ENCODE assay signal across 9 mouse cellular contexts in genomic region chr5:144734949-144735348, GRCm38 (mm10). TPM values are rescaled to one million over a fixed set of nuclear protein-coding genes. Genes with fewer than 3 reads are reported as not detected.
DNase-seq lines count a peak whose midpoint lies in the region; ATAC-seq and TF ChIP-seq lines count a peak whose summit lies in the region.
"Had no signal": no experiment of that assay in that cellular context is flagged by ENCODE, and none has a peak within 500 bp of the region (broad histone marks: within the 10 kb centered on the region; RNA-seq: fewer than 3 reads in every experiment).

No protein-coding gene starts in this region.

- H3K9me3 ChIP-seq in lung, embryonic 14.5 days (ENCODE audit: low read depth, low read length) = no peaks in the 10 kb centered on the region

- no peak overlapping the region for H3K27ac ChIP-seq in lung, embryonic 14.5 days (ENCODE audit: low read depth)
- no peak overlapping the region for H3K27ac ChIP-seq in olfactory bulb, adult 2 months (ENCODE audit: insufficient read depth, low read depth, low read length)

- no peak for TF ChIP-seq POLR2A in olfactory bulb, adult 2 months (IDR thresholded peaks at IDR 0.05; ENCODE audit: insufficient read depth, low read depth, low read length)

- no peak overlapping the region for H3K9ac ChIP-seq in lung, embryonic 14.5 days

- H3K4me3 ChIP-seq in lung, embryonic 14.5 days (ENCODE audit: low read depth, low read length) = no peak overlapping the region
- no peak overlapping the region for H3K4me3 ChIP-seq in olfactory bulb, adult 2 months (ENCODE audit: insufficient read depth, low read depth, low read length)
- H3K4me3 ChIP-seq: erythroblast, embryonic 14.5 days had no signal

- H3K36me3 ChIP-seq in lung, embryonic 14.5 days (ENCODE audit: insufficient read depth) = no peaks in the 10 kb centered on the region

- no peaks in the 10 kb centered on the region for H3K27me3 ChIP-seq in lung, embryonic 14.5 days (ENCODE audit: insufficient read depth, low read length)

- peak; percentile 79 for DNase-seq in 3T3-L1 (ENCODE audit: low read depth, low spot score)
- DNase-seq in Muller cell, postnatal 12 days (ENCODE audit: inconsistent ontology term) = peak; percentile 42
- DNase-seq in cerebellum, adult 9-11 months = peak; percentile 63
- peak; percentile 75 to 76 for DNase-seq in frontal cortex, postnatal 25 days (ENCODE audit: low spot score in 2 of 2)
- DNase-seq in kidney, postnatal 25 days = peak; percentile 64 to 78
- peak; percentile 85 for DNase-seq in lung, embryonic 14.5 days
- DNase-seq in thymus, postnatal 36 days = peak; percentile 41 to 56

- no peaks in the 10 kb centered on the region for H3K4me1 ChIP-seq in lung, embryonic 14.5 days (ENCODE audit: insufficient read depth)
- H3K4me1 ChIP-seq in olfactory bulb, adult 2 months (ENCODE audit: control insufficient read depth, insufficient read depth, low read length) = no peaks in the 10 kb centered on the region

- peak; percentile 93 for TF ChIP-seq CTCF in lung, embryonic 14.5 days (IDR thresholded peaks at IDR 0.05; ENCODE audit: low read depth)
- peak; percentile 90 for TF ChIP-seq CTCF in olfactory bulb, adult 2 months (IDR thresholded peaks at IDR 0.05; ENCODE audit: insufficient read depth, low read depth, low read length)

- 0 out of 2 replicates have a peak, but pooled peaks have one; percentile 28 for ATAC-seq in lung, embryonic 14.5 days (ENCODE audit: insufficient read depth)

- H3K4me2 ChIP-seq in lung, embryonic 14.5 days = no peak overlapping the region

- 27% methylated on average over 8 of the region's 8 CpGs for WGBS in lung, embryonic 14.5 days
- 27% methylated on average over 8 of the region's 8 CpGs for WGBS in olfactory bulb, adult 2 months

RNA-seq across cellular contexts. Expression of gene Tmem130, which starts 26.7 kb away (rescaled TPM):
- polyA plus RNA-seq in lung, embryonic 14.5 days (2014; fragmentation: Nextera tagmentation; extraction: Ambion mirVana) = 0.12 and 0.24 TPM in 2 replicates
- polyA plus RNA-seq in olfactory bulb, adult 2 months (2012; ENCODE audit: insufficient read depth, insufficient read length, low replicate concordance, missing spikeins) = not detected in 2 replicates
- polyA plus RNA-seq: erythroblast, embryonic 14.5 days had no signal

RNA-seq across cellular contexts. Expression of gene Trrap, which starts 32.6 kb away (rescaled TPM):
- 84.9 and 97.4 TPM in 2 replicates for polyA plus RNA-seq in lung, embryonic 14.5 days (2014; fragmentation: Nextera tagmentation; extraction: Ambion mirVana)
- 93.7 TPM in 1 of 2 replicates, not detected in the other for polyA plus RNA-seq in olfactory bulb, adult 2 months (2012; ENCODE audit: insufficient read depth, insufficient read length, low replicate concordance, missing spikeins)
